Mouse (Mus musculus): ENCODE data around the gene Gm4869. TPM values are rescaled to one million over a fixed set of nuclear protein-coding genes. Genes with fewer than 3 reads are reported as not detected.
"Not testable (repeated sequence)": the region's sequence is repeated elsewhere in the genome, so short reads cannot be mapped to it uniquely, and the experiment has no call there.

Gene Gm4869
- total RNA-seq, 2 experiments from 2014 or later, result not detected

DNA sequence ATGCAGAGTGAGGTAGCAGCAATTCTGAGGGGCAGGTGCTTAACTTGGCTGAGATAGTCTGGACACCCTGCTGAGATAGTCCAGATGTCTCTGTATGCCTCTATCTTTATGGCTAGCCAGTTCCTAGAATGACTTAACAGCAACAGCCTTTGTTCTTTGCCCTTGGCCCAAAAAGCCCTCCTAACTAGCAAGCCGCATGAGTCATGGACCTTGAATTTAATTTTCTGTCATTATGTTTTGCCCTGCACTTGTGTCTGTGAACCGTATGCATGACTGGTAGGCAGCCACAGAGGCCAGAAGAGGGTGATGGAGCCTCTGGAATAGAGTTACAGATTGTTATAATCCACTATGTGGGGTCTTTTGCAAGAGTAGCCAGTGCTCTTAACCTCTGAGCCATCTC, 17.7 kb downstream of the Gm4869 start:
- not testable (repeated sequence) for DNase-seq (ENCODE audit: low spot score in 2 of 2)

DNA sequence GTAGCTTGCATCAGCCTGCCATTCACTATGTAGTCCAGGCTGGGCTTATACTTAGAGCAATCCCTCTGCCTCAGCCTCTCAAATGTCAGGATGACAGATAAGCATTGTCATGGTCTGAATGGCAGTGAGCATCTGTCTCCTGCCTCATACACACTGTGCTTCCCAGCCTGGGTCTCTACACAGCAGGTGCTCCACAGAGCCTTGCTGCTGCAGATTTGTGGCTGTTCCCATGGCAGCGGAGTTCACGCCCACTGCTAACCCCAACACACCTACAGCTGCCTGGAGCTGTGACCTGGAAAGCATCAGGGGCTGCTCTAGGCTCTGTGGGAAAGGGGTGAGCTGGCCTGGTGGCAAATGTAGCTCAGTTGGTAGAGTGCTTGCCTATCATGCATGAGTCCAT, 19.5 kb downstream of the Gm4869 start:
- DNase-seq (ENCODE audit: low spot score in 2 of 2), result no peak

DNA sequence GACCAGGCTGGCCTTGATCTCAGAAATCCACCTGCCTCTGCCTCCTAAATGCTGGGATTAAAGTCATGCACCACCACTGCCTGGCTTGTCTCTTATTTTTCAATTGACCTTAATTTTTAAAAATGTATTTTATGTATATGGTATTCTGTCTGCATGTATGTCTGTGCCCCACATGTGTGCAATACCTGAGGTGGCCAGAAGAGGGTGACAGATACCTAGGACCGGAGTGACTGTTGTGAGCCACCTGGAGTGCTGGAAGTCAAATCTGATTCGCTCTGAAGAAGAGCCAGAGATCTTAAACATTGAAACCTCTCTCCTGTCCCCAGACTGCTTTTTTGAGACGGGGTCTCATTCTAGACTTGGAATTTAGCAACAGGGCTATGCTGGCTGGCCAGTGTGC, 26.9 kb downstream of the Gm4869 start:
- DNase-seq (ENCODE audit: low spot score in 2 of 2), result no peak

DNA sequence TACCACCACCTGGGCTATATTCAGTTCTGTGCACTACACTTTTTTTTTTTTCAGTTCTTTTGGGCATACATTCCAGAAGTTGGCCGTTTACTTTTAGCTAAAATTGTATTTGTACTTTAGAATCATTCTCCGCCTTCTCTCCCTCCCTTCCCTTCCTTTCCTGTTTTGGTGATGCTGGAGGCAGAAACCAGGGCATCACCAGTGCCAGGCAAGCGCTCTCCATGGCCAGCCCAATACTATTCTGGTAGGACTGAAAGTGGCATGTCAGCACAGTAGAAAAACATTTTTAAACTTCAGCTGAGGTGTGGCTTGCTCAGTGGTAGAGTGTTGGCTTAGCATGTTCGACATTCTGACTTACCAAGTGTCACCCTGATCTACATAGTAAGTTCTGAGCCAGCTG, 36.0 kb downstream of the Gm4869 start:
- DNase-seq (ENCODE audit: low spot score in 2 of 2), result no peak

DNA sequence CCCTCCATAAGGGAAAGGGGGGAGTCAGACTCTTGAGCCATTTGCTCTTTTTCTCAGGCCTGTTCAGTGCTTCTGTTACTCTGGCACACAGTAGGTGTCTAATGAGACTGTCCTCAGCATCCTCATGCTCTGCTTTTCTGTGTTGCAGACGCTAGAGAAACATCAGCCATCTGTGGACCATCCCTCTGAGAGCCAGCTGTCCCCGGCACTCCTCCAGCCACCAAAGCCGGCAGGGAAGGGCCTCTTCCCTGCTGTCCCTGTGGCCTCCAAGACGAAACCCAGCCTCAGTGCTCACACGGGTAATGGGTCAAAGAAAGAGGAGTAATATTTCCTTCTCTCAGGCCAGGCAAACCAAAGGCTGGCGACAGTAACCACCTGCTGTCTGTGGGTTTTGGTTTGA, 45.7 kb downstream of the Gm4869 start:
- DNase-seq (ENCODE audit: low spot score in 2 of 2), result no peak

DNA sequence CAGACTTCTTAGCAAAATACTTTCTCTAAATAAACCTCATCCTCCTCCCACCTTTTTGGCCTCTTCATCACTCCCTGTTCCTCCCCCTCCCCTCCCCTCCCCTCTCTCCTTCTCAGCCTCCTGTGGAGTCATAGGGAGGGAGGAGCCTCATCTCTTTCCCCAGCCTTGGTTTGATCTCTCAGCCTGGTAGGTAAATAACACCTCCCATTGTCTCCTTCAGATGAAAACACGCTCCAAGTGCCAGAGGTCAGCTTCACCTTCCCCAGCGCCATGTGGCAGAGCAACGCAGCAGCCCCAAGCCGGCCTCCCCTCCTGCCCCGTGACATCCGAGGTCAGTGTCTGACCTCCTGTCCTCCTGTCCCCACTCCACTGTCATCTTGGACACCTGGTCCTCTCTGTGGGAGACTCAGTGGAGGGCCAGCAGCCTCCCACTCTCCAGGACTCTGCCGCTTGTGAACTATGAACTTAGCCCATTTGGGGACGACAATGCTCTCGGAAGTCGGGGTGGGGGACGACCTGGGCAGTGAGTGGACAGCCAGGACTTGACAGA, 47.3 kb downstream of the Gm4869 start:
- DNase-seq (ENCODE audit: low spot score in 2 of 2), result no peak

DNA sequence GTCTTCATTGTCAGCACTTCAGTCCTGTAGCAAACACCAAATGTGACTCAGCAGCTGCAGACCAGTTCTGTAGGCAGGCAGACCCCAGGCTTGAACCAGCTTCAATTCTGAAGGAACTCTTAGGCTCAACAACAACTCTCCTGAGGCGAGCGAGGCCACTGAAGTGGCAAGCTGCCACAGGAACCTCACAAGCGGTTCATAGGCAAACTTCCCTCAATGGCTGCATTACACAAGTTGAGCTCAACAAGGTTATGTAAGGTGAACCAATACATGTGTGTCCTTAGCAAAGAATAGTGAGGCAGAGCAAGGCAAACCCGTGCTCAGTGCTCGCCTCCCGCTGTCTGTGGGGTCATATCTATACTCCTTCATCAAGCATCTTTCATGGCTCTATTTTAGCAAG, 52.7 kb downstream of the Gm4869 start:
- no peak for DNase-seq (ENCODE audit: low spot score in 2 of 2)

DNA sequence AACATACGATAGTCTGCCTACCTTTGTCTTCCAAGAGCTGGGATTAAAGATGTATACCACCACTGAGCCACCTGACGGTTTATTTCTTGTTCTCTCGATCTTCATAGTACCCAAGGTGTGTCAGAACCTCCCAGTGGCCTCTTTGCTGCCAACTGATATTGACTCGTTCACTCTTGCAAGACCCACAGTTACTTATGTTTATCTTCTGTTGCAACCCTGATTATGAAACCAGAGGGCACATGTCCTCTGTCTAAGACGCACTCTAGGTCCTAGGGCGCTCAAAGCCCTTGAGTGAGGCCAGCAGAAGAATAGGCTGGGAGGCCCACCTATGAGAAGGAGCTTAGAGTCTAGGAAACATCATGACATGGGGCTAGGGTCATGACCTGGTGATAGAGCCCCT, 55.3 kb downstream of the Gm4869 start:
- no peak for DNase-seq (ENCODE audit: low spot score in 2 of 2)

DNA sequence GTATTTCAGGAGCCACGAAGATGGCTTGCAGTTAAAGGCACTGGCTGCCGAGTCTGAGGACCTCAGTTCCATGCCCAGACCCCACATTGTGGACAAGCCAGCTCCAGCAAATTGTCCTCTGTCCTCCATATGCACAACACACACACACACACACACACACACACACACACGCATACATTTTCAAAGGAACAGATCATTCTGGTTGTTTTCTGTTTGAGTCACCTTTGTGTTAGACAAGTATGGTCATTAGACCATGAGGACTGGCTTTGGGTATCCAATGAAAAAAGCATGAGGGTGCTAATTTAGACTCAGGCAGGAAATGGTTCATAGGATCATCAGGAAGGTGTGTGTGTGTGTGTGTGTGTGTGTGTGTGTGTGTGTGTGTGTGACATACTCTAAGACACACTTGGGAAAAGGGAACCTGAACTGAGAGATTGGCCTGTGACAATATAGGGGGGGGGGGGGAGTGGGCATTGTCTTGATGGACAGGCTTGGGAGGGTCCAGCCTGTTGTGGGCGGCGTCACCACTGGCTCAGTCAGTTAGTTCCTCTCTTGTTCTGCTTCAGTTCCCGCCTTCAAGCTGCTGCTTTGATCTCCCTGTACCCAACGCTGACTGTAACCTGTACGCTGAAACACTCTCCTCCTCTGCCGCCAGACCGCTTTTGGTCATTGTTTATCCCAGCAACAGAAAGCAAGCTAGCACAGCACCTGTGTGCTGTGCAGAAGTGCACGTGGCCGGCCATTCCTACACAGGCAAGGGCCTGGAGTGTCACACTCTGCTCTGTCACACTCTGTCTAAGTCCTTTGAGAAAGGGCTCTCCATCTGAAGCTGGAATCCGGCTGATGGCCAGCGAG, 56.8 kb downstream of the Gm4869 start:
- no peak for DNase-seq (ENCODE audit: low spot score in 2 of 2)

DNA sequence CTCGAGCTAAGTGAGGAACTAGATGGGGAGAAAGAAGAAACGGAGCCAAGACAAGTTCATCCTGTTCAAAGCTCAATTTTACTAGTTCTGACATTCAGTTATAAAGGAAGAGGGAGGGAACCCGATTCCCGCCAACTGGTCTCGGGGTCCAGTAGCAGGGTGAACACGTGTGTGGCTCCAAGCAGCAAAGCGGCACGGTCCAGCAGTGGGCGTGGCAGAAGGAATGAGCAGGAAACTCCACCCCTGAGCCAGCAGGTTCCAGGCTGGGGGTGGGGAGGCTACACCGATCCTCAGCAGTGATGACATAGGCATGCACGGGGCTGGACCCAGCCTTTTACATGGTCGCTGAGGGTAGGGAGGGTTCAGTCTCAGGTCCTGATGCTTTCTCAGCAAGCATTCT, 57.5 kb downstream of the Gm4869 start:
- DNase-seq (ENCODE audit: low spot score in 2 of 2), result not testable (repeated sequence)

DNA sequence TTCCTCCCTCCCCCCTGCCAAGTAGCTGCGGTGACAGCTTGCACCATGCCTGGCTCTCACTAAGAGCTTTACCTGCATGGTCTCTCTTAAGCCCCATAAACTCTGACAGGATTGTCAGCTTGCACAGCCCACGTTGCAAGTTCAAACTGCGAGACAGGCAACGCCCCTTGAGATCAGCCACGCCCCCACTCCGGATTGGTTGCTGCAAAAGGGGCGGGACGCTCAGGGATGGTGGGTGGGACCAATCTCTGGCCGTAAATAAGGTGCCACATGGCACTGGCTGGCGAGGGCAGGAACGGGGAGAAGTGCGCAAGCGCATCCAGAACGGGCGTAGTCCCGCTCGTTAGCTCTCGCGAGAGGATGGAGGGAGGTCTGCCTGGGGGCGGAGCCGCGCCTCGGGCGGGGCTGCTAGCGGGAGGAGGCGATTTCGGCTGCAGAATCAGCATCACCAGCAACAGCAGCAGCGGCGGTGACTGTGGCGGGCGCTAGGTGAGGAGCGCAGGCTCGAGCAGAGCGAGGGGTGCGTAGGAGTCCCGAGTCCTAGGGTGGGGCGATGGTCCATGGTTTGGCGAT, 59.8 kb downstream of the Gm4869 start, which contains the start of gene Chst12:
Gene Chst12 (plus strand): TSS at position 343 of the 573 bp plus-strand sequence.
- peak; percentile 98 to 99 for DNase-seq (ENCODE audit: low spot score in 2 of 2)

DNA sequence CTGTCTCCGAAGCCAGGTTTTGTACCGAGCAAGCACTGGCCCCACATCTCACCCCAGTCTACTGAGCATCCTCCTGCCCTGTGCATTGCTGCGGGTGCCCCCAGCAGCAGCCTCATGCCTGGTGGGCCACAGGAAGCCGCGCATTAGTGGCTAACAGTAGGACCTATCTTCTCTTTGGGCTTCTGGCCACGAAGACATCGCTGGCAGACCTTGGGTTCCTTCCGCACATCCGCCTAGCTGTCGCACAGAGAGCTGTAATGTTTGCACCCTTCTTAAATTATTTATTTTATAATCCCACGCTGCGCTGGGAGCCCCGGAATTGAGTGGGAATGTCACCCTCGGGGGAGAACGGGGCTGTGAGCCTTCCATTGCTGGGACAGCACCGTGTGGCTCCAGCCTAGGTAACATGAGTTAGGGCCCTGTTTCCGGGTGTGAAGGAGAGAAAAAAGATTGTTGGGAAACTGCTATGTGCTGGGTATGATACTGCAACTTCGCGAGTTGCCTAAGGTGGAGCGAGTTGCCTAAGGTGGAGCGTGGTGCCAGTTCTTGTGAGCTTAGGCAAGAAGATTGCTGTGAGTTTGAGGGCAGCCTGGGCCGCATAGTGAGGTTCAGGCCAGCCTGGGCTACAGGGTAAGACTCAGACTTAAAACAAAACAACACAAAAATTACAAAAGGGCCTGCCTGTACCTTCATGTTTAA, 60.8 kb downstream of the Gm4869 start:
- peak in 1 of 2 experiments; percentile 44 for DNase-seq (ENCODE audit: low spot score in 2 of 2)

DNA sequence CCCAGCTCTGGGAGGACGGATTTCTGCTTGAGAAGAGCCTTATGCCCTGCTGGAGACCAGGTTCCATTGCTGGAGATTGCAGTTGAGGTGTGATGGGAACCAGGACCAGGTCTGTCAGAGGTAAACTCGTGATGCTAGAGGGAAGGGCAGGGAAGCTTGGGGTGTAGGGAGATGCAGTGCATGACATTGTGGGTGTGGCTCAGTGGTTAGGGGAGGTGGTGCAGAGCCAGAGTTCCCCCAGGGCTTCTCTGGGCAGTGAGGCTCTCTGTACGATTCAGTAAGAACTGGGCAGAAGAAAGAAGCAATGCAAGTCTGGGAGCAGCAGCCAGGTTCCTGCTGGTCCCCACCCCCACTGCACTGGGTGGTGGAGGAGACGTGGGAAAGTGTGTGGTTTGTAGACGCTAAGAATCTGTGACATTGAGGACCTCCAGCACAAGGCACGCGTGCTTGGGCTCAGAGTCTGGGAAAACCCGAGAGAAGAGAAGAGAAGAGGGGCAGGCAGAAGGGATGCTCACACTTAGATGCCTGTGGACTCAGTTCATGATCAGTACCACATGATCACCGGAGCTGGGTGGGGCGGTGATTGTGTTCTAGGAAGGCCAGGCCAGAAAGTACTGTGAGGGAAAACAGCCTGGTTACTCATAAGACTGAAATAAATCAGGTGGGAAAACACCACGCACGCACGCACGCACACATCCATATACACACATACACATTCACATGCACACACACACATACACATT, 62.2 kb downstream of the Gm4869 start:
- DNase-seq (ENCODE audit: low spot score in 2 of 2), result no peak

DNA sequence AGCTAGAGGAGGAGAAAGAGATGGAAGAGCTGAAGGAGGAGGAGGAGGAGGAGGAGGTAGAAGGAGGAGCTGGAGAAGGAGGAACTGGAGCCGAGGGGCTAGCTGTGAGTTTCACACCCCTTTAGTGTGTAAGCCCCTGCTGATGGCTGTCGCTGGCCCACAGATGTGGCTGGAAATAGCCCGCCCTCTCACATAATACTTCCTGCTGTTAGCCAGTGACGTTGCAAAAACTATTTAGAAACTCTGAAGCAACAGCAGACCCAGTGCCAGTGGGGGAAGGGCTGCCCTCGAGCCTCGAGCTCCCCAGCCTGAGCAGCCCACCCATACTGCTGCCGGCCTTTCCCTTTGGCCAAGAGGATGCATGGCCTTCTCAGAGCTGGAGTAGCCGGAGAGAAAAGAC, 63.2 kb downstream of the Gm4869 start:
- no peak for DNase-seq (ENCODE audit: low spot score in 2 of 2)

DNA sequence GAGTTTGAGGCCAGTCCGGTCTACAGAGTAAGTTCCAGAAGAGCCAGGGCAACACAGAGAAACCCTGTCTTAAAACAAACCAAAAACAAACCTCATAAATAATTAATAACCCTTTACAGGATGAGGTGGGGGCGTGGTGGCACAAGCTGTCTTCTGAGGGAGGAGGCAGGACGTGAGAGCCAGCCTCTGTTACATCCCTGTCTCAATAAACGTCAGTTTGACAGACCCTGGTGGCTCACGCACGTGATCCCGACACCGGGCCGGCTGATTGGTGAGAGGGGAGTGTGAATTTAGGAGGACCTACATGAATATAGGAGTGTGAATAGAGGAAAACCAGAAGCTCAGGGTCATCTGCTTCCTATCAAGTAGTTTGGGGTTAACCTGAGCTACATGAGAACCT, 63.8 kb downstream of the Gm4869 start:
- DNase-seq (ENCODE audit: low spot score in 2 of 2), result no peak

DNA sequence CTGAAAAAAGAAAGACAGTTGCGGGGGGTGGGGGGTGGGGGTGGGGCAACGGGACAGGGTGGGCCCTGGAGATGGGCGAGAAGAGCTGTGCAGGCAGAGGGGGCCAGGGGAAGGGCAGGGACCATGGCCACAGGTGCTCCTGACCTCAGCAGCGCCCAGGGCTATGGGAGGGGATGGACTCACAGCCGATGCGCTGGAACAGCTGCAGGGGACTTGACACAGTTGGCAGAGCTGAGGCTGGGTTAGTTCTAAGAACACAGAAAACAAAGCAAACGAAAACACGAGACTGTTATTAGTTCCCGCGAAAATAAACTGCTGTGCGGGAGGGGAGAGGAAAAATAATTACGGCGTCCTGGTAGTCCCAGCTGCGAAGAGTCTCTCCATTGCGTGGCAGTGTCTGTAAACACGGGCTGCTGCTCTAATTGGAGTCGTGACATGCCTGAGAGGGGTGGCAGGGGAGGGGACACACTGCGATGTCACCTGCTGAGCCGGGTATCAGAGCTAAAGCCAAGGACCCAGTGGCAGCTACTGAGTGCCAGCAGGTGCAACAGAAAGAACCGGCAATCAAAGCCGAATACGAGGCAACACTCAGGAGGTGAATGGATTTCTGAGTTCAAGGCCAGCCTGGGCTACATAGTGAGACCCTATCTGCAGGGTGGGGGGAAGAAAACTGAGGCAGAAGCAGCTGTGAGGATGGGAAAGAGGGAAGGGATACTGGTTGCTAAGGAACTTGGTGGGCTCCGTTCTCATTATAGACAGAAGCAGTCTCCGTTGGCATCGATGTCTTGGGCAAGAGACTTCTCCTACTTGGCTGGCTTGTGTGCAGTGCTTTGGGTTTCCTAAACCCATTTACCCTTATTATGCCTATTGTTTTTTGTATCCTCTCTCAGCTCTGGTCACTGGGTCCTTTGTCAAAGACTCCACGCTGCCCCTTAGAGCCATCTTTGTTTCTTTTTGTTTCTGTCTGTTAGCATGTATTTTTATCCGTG, 64.9 kb downstream of the Gm4869 start:
- DNase-seq (ENCODE audit: low spot score in 2 of 2), result no peak

DNA sequence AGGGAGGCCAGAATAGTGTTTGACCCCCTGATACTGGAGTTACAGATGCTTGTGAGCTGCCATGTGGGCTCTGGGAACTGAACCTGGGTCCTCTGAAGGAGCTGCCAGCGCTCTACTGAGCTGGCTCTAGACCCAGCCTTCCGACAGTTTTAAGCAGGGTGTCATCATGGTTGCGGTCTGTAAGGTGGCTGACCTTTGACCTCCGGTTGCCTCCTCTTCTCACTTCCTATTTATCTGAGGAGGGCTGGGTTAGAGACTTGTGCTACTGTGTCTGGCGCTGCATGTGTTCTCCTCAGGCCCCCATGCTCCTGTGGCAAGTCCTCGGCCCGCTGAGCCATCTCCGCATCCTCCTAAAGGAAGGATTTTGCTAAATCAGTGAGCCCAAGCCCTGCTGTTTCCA, 68.5 kb downstream of the Gm4869 start:
- no peak for DNase-seq (ENCODE audit: low spot score in 2 of 2)

DNA sequence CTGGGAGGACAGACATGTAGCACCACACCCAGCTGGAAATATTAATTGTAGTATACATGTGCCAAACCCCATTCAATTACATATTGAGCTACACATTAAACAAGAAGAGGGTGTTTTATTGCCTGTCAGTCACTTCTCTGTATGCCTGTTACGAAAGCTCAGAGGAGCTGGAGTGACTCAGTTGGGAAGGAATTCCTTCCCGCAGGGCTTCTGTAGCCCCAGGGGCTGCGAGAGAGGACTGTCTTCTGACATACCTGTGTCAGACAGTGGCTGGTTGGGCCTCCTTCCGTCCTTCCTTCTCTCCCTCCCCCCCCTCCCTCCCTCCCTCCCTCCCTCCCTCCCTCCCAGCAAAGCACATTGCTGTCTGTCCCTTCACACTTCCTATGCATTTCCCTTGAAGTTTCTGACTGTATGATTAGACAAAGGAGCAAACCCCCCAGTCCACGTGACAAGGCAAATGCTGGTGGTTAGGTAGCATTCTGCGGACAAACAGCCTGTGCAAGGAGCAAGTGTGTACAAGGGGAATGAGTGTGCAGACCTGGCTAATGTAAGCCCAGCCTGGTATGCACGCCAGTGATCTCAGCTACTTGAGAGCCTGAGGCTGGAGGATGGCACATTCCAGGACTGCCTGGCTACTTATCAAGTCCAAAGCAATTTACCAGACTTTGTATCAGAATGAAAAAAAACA, 69.5 kb downstream of the Gm4869 start:
- DNase-seq (ENCODE audit: low spot score in 2 of 2), result no peak

DNA sequence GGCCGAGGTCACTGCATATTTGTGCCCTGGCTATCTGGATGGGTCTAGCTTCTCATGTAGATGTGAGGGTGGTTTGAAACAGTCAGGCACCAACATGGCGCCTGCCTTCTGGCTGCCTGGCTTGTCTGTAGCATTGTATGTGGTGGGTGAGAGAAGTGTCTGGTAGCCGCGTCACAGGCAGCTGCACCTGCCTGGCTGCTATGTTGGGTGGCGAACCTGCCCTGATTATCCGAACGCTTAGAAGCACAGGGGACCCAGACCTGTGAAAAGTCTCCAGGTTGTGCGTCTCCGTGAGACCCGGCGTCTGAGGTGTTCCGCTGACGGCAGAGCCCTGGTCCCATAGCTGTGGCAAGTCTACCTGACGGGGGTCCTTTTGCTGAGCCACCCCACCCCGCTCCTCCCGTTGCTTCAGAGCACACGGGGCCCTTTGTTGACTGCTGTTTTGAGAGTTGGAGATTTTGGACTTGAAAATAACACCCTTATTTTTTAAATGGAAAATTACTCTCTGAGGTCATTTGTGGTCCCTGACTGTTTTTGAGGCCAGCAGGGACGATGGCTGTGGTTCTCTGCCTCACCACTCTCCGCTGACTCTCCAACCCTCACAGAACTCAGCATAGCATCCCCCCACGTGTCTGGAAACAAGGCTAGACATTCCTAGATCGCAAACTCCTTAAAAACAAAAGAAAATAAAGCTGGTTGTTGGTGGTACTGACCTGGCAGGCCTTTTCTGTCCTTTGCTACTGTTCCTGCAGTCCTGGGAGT, 71.9 kb downstream of the Gm4869 start:
- no peak for DNase-seq (ENCODE audit: low spot score in 2 of 2)

All from layer of hippocampus, postnatal 10 days (tissue).